Mouse (Mus musculus) myocyte (in vitro differentiated cells): ENCODE results near the gene Dapk3. TPM values are rescaled to one million over a fixed set of nuclear protein-coding genes. Genes with fewer than 3 reads are reported as not detected.

Experiments used
- H3K27me3 ChIP-seq: one replicate; pipeline ENCODE4 v1.6.1; 2011; ENCODE audit not compliant: control insufficient read depth, insufficient read depth, insufficient read length
- H3K36me3 ChIP-seq: one replicate; pipeline ENCODE4 v1.6.1; 2011; ENCODE audit not compliant: control insufficient read depth, insufficient read depth
- H3K4me2 ChIP-seq: one replicate; pipeline ENCODE4 v1.6.1; 2011; ENCODE audit warnings: low read depth, control low read depth
- H3K4me3 ChIP-seq: one replicate; pipeline ENCODE4 v1.5.1; 2011; ENCODE audit warnings: mild to moderate bottlenecking, control low read depth, moderate library complexity
- H3K79me2 ChIP-seq: one replicate; pipeline ENCODE4 v1.6.1; 2011; ENCODE audit not compliant: control insufficient read depth, insufficient read depth
- H3ac ChIP-seq: one replicate; pipeline ENCODE4 v1.6.1; 2011; ENCODE audit not compliant: control insufficient read depth, insufficient read length
- CEBPB ChIP-seq: IDR thresholded peaks from 2 replicates; pipeline ENCODE4 v1.6.1; 2011; ENCODE audit warnings: mild to moderate bottlenecking, moderate library complexity; ENCODE audit not compliant: poor library complexity, insufficient read depth, severe bottlenecking
- E2F4 ChIP-seq: IDR thresholded peaks from one replicate; pipeline ENCODE4 v1.6.1; 2011; ENCODE audit warnings: mild to moderate bottlenecking, control low read depth, moderate library complexity; ENCODE audit not compliant: insufficient read depth
- MAX ChIP-seq: IDR thresholded peaks from one replicate; pipeline ENCODE4 v1.6.1; 2011; ENCODE audit warnings: low read depth, mild to moderate bottlenecking, control low read depth
- MYOD1 ChIP-seq, 3 experiments: IDR thresholded peaks; one replicate each; pipeline ENCODE4 v1.6.1; 2011; ENCODE audit warnings: control low read depth in 2 of 3, low read depth in 2 of 3, mild to moderate bottlenecking in 2 of 3, moderate library complexity in 1 of 3; ENCODE audit not compliant: insufficient read length in 2 of 3, control insufficient read depth in 1 of 3
- MYOG ChIP-seq, 3 experiments: IDR thresholded peaks; one replicate each; pipeline ENCODE4 v1.6.1; 2011; ENCODE audit warnings: control low read depth in 2 of 3, low read depth in 2 of 3, mild to moderate bottlenecking in 2 of 3; ENCODE audit not compliant: insufficient read length in 2 of 3, control insufficient read depth in 1 of 3, insufficient read depth in 1 of 3
- POLR2A ChIP-seq: IDR thresholded peaks from one replicate; pipeline ENCODE4 v1.6.1; 2011; ENCODE audit warnings: low read depth, mild to moderate bottlenecking, control low read depth, moderate library complexity; ENCODE audit not compliant: insufficient read length
- POLR2AphosphoS2 ChIP-seq: IDR thresholded peaks from one replicate; pipeline ENCODE4 v1.6.1; 2011; ENCODE audit warnings: low read depth, control low read depth; ENCODE audit not compliant: insufficient read length
- REST ChIP-seq: IDR thresholded peaks from one replicate; pipeline ENCODE4 v1.6.1; 2011; ENCODE audit warnings: mild to moderate bottlenecking, control low read depth, moderate library complexity; ENCODE audit not compliant: insufficient read depth, insufficient read length
- SRF ChIP-seq: IDR thresholded peaks from one replicate; pipeline ENCODE4 v1.6.1; 2011; ENCODE audit warnings: low read depth; ENCODE audit not compliant: control insufficient read depth, insufficient read length
- TCF12 ChIP-seq: IDR thresholded peaks from one replicate; pipeline ENCODE4 v1.6.1; 2011; ENCODE audit warnings: mild to moderate bottlenecking, control low read depth; ENCODE audit not compliant: poor library complexity, insufficient read depth, severe bottlenecking
- TCF3 ChIP-seq: IDR thresholded peaks from one replicate; pipeline ENCODE4 v1.6.1; 2011; ENCODE audit warnings: low read depth, control low read depth; ENCODE audit not compliant: insufficient read length
- USF1 ChIP-seq: IDR thresholded peaks from one replicate; pipeline ENCODE4 v1.6.1; 2011; ENCODE audit warnings: low read depth, mild to moderate bottlenecking, control low read depth, moderate library complexity
- polyA plus RNA-seq: library from polyadenylated mRNA; unstranded; fragments of >200 nt; fragmentation: generic; extraction: Trizol; gene quantifications from one replicate; pipeline ENCODE4 v1.2.1, GENCODE M21; 2012; ENCODE audit warnings: missing spikeins

Dapk3 gene
- polyA plus RNA-seq, 1 experiment = 120 TPM

GRCm38 (mm10) chr10:81230438-81231332 lies 47.9 kb downstream of the Dapk3 start, which contains the start of gene Atcay:
Atcay (minus strand) TSS chr10:81230833.
- no peak within 1 kb of the TSS for H3K4me3 ChIP-seq
- no peaks in the 10 kb centered on the region for H3K36me3 ChIP-seq
- no peaks in the 10 kb centered on the region for H3K79me2 ChIP-seq
- H3ac ChIP-seq = no peak within 1 kb of the TSS
- peaks cover 6% of the 10 kb centered on the region for H3K27me3 ChIP-seq
- TF ChIP-seq MYOD1 (IDR thresholded peaks at IDR 0.05; ENCODE audit: control insufficient read depth in 1 of 3, insufficient read length in 2 of 3, low read depth in 2 of 3) = no peak
- TF ChIP-seq MYOG (IDR thresholded peaks at IDR 0.05; ENCODE audit: control insufficient read depth in 1 of 3, insufficient read depth in 1 of 3, insufficient read length in 2 of 3, low read depth in 2 of 3) = no peak
- TF ChIP-seq MAX = no peak
- TF ChIP-seq POLR2AphosphoS2 = no peak
- no peak for TF ChIP-seq REST
- no peak for TF ChIP-seq USF1
- no peak for TF ChIP-seq TCF3
- no peak for TF ChIP-seq CEBPB
- no peak for TF ChIP-seq TCF12
- no peak for TF ChIP-seq E2F4
- no peak for TF ChIP-seq SRF
- H3K4me2 ChIP-seq = peak within 1 kb of the TSS; percentile 24

GRCm38 (mm10) chr10:81231436-81231835 lies 48.6 kb downstream of the Dapk3 start:
- no peak overlapping the region for H3ac ChIP-seq
- H3K79me2 ChIP-seq = no peaks in the 10 kb centered on the region
- no peaks in the 10 kb centered on the region for H3K36me3 ChIP-seq
- TF ChIP-seq E2F4 = no peak
- no peak for TF ChIP-seq REST
- no peak for TF ChIP-seq MAX
- TF ChIP-seq SRF = no peak
- no peak for TF ChIP-seq TCF3
- TF ChIP-seq CEBPB = no peak
- no peak for TF ChIP-seq MYOD1 (IDR thresholded peaks at IDR 0.05; ENCODE audit: control insufficient read depth in 1 of 3, insufficient read length in 2 of 3, low read depth in 2 of 3)
- TF ChIP-seq MYOG (IDR thresholded peaks at IDR 0.05; ENCODE audit: control insufficient read depth in 1 of 3, insufficient read depth in 1 of 3, insufficient read length in 2 of 3, low read depth in 2 of 3) = no peak
- TF ChIP-seq USF1 = no peak
- TF ChIP-seq POLR2AphosphoS2 = no peak
- TF ChIP-seq POLR2A = no peak
- TF ChIP-seq TCF12 = no peak
- no peak overlapping the region for H3K4me2 ChIP-seq
- no peak overlapping the region for H3K4me3 ChIP-seq
- peaks cover 6% of the 10 kb centered on the region for H3K27me3 ChIP-seq

GRCm38 (mm10) chr10:81232580-81233225 lies 49.9 kb downstream of the Dapk3 start, which contains the start of gene Zfr2:
Zfr2 (plus strand) TSS chr10:81233155.
- no peaks in the 10 kb centered on the region for H3K36me3 ChIP-seq
- TF ChIP-seq USF1 = peak; percentile 25
- TF ChIP-seq POLR2AphosphoS2 = peak; percentile 82
- no peak for TF ChIP-seq REST
- TF ChIP-seq SRF = no peak
- no peak for TF ChIP-seq TCF12
- TF ChIP-seq POLR2A = peak; percentile 89
- TF ChIP-seq MYOD1 (IDR thresholded peaks at IDR 0.05; ENCODE audit: control insufficient read depth in 1 of 3, insufficient read length in 2 of 3, low read depth in 2 of 3) = no peak
- TF ChIP-seq MYOG (IDR thresholded peaks at IDR 0.05; ENCODE audit: control insufficient read depth in 1 of 3, insufficient read depth in 1 of 3, insufficient read length in 2 of 3, low read depth in 2 of 3) = no peak
- TF ChIP-seq TCF3 = no peak
- no peak for TF ChIP-seq MAX
- no peak for TF ChIP-seq E2F4
- H3K27me3 ChIP-seq = peaks cover 6% of the 10 kb centered on the region
- H3K4me2 ChIP-seq = peak within 1 kb of the TSS; percentile 74
- peak within 1 kb of the TSS; percentile 8 for H3ac ChIP-seq
- peak within 1 kb of the TSS; percentile 41 for H3K4me3 ChIP-seq
- H3K79me2 ChIP-seq = no peaks in the 10 kb centered on the region

GRCm38 (mm10) chr10:81233226-81233585 lies 50.4 kb downstream of the Dapk3 start:
- no peak for TF ChIP-seq E2F4
- TF ChIP-seq REST = no peak
- TF ChIP-seq POLR2A = no peak
- TF ChIP-seq MYOG (IDR thresholded peaks at IDR 0.05; ENCODE audit: control insufficient read depth in 1 of 3, insufficient read depth in 1 of 3, insufficient read length in 2 of 3, low read depth in 2 of 3) = no peak
- TF ChIP-seq USF1 = no peak
- TF ChIP-seq SRF = no peak
- no peak for TF ChIP-seq TCF3
- H3K27me3 ChIP-seq = peaks cover 6% of the 10 kb centered on the region
- H3ac ChIP-seq = peak overlapping the region; percentile 8
- no peaks in the 10 kb centered on the region for H3K36me3 ChIP-seq
- no peaks in the 10 kb centered on the region for H3K79me2 ChIP-seq
- H3K4me3 ChIP-seq = peak overlapping the region; percentile 41
- peak overlapping the region; percentile 74 for H3K4me2 ChIP-seq
